In the genomic region with DNA sequence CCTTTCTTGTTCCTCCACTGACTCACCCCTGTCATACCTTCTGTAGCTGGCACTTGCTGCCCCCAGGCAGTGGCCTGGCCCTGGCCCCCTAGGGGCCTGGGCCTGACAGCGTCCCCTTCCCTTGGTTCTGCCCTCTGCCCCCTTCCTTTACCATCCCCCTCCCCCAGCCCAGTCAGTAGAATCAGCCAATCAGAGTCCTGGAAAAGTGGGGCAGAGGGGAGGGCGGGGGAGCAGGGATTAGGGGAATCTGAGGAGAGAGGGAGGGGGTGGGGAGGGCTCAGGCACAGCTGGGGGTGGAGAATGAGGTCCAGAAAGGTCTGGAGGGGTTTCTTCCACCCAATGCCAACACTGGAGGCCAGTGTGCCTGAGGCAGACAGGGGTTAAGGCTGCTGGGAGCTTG, we compare ENCODE assay signal across 11 mouse cellular contexts. TPM values are rescaled to one million over a fixed set of nuclear protein-coding genes. Genes with fewer than 3 reads are reported as not detected.
A peak's percentile ranks its signal among the peaks of the same experiment; 100 is the strongest.
DNase-seq lines count a peak whose midpoint lies in the region; ATAC-seq and TF ChIP-seq lines count a peak whose summit lies in the region.
"Had no signal": no experiment of that assay in that cellular context is flagged by ENCODE, and none has a peak within 500 bp of the region (broad histone marks: within the 10 kb centered on the region; RNA-seq: fewer than 3 reads in every experiment).

No protein-coding gene starts in this region.

- H3K9me3 ChIP-seq in embryonic facial prominence, embryonic 10.5 days: no peaks in the 10 kb centered on the region
- no peaks in the 10 kb centered on the region for H3K9me3 ChIP-seq in limb, embryonic 14.5 days (ENCODE audit: control insufficient read depth, low read length)

- no peak overlapping the region for H3K4me3 ChIP-seq in layer of hippocampus, adult 2 months
- H3K4me3 ChIP-seq in embryonic facial prominence, embryonic 10.5 days: peak overlapping the region; percentile 34
- H3K4me3 ChIP-seq in limb, embryonic 14.5 days (replicated peaks; ENCODE audit: low read length): no peak overlapping the region
- no peak overlapping the region for H3K4me3 ChIP-seq in olfactory bulb, adult 2 months (ENCODE audit: insufficient read depth, low read depth, low read length)

- H3K9ac ChIP-seq in limb, embryonic 14.5 days (ENCODE audit: low read depth, low read length, severe bottlenecking): no peak overlapping the region

- H3K4me1 ChIP-seq in embryonic facial prominence, embryonic 10.5 days: peaks cover 69% of the 10 kb centered on the region
- H3K4me1 ChIP-seq in limb, embryonic 14.5 days (ENCODE audit: control insufficient read depth, insufficient read depth, low read length): peaks cover 13% of the 10 kb centered on the region
- H3K4me1 ChIP-seq in olfactory bulb, adult 2 months (ENCODE audit: control insufficient read depth, insufficient read depth, low read length): peaks cover 34% of the 10 kb centered on the region

- 0% methylated on average over 2 of the region's 2 CpGs for WGBS in embryonic facial prominence, embryonic 10.5 days
- 20% methylated on average over 2 of the region's 2 CpGs for WGBS in limb, embryonic 14.5 days
- 49% methylated on average over 2 of the region's 2 CpGs for WGBS in olfactory bulb, adult 2 months

- no peak for DNase-seq in layer of hippocampus, adult 2 months (ENCODE audit: low spot score in 2 of 2)
- no peak for DNase-seq in layer of hippocampus, adult 8-10 months (ENCODE audit: low spot score in 2 of 2)
- DNase-seq in embryonic facial prominence, embryonic 10.5 days (ENCODE audit: low spot score): peak; percentile 78
- DNase-seq in limb, embryonic 14.5 days (ENCODE audit: low spot score): no peak
- no peak for DNase-seq in left cerebral cortex, postnatal 4 days
- DNase-seq in left cerebral cortex, adult 8-10 months (ENCODE audit: low spot score in 2 of 2): no peak
- no peak for DNase-seq in c-Kit-positive CD71-positive TER-119-positive erythroid progenitor cells, embryonic 14.5 days (ENCODE audit: low spot score)
- DNase-seq: adrenal gland, postnatal 10 days; kidney, postnatal 10 days had no signal

- H3K36me3 ChIP-seq in embryonic facial prominence, embryonic 10.5 days (replicated peaks): no peaks in the 10 kb centered on the region; the same call in 1 of the 2 replicates
- H3K36me3 ChIP-seq in limb, embryonic 14.5 days (ENCODE audit: control insufficient read depth, insufficient read depth, low read length): no peaks in the 10 kb centered on the region

- TF ChIP-seq POLR2A in limb, embryonic 14.5 days (IDR thresholded peaks at IDR 0.05; ENCODE audit: borderline replicate concordance, extremely low read depth, insufficient read depth, insufficient read length): no peak
- TF ChIP-seq POLR2A in olfactory bulb, adult 2 months (IDR thresholded peaks at IDR 0.05; ENCODE audit: insufficient read depth, low read depth, low read length): no peak

- TF ChIP-seq CTCF in layer of hippocampus, adult 2 months (conservative IDR thresholded peaks at IDR 0.05): no peak; the same call in 1 of the 2 replicates
- TF ChIP-seq CTCF in olfactory bulb, adult 2 months (IDR thresholded peaks at IDR 0.05; ENCODE audit: insufficient read depth, low read depth, low read length): no peak

- H3K4me2 ChIP-seq in limb, embryonic 14.5 days (replicated peaks; ENCODE audit: low read depth, low read length, severe bottlenecking): no peak overlapping the region

- peak; percentile 17; the same call in 1 of the 2 replicates for ATAC-seq in limb, embryonic 14.5 days (ENCODE audit: low FRiP score, low read depth)

- intact Hi-C loops in left cerebral cortex, postnatal 4 days (cut with DNase I): no loop called here

- H3K27me3 ChIP-seq in embryonic facial prominence, embryonic 10.5 days (replicated peaks; ENCODE audit: low read depth, poor library complexity, severe bottlenecking): peaks cover 30% of the 10 kb centered on the region
- H3K27me3 ChIP-seq in limb, embryonic 14.5 days (ENCODE audit: control insufficient read depth, insufficient read depth, low read length): peaks cover 2% of the 10 kb centered on the region; the same call in 1 of the 2 replicates

- peak overlapping the region; percentile 63 for H3K27ac ChIP-seq in layer of hippocampus, adult 2 months
- peak overlapping the region; percentile 82 for H3K27ac ChIP-seq in embryonic facial prominence, embryonic 10.5 days (replicated peaks)
- H3K27ac ChIP-seq in limb, embryonic 14.5 days (replicated peaks; ENCODE audit: low read depth, low read length): no peak overlapping the region
- H3K27ac ChIP-seq in olfactory bulb, adult 2 months (ENCODE audit: insufficient read depth, low read depth, low read length): peak overlapping the region; percentile 52

RNA-seq across cellular contexts. Expression of a gene that starts 5.7 kb away (rescaled TPM):
- total RNA-seq in layer of hippocampus, adult 2 months (2021): 10 to 100 TPM; 40.8 to 42.2 TPM
- total RNA-seq in layer of hippocampus, adult 8-10 months (2022): 10 to 100 TPM; 37.9 to 55.5 (median 47.0) TPM
- polyA plus RNA-seq in embryonic facial prominence, embryonic 10.5 days (2016; fragmentation: Nextera tagmentation; extraction: Ambion mirVana): 22.1 and 22.7 TPM in 2 replicates
- 23.4 and 28.8 TPM in 2 replicates for polyA plus RNA-seq in limb, embryonic 14.5 days (2012; rRNA removed)
- 16.4 and 19.1 TPM in 2 replicates for polyA plus RNA-seq in limb, embryonic 14.5 days (2014; fragmentation: Nextera tagmentation; extraction: Ambion mirVana)
- polyA plus RNA-seq in olfactory bulb, adult 2 months (2012; ENCODE audit: insufficient read depth, insufficient read length, low replicate concordance, missing spikeins): not detected in 2 replicates
- total RNA-seq in left cerebral cortex, postnatal 4 days (2021): 10 to 100 TPM; 47.8 to 52.7 TPM
- total RNA-seq in left cerebral cortex, adult 8-10 months (2022): 10 to 100 TPM; 60.6 to 78.6 (median 69.1) TPM

RNA-seq across cellular contexts. Expression of a gene that starts 23.8 kb away (rescaled TPM):
- under 1 TPM; 0.61 to 0.81 TPM for total RNA-seq in layer of hippocampus, adult 2 months (2021)
- total RNA-seq in layer of hippocampus, adult 8-10 months (2022): 1 to 10 TPM in 2 of 4 experiments, under 1 TPM in 2; 0.35 to 9.3 (median 4.4) TPM
- polyA plus RNA-seq in embryonic facial prominence, embryonic 10.5 days (2016; fragmentation: Nextera tagmentation; extraction: Ambion mirVana): 0.16 and 0.29 TPM in 2 replicates
- 0.34 and 0.53 TPM in 2 replicates for polyA plus RNA-seq in limb, embryonic 14.5 days (2012; rRNA removed)
- 0.23 and 0.51 TPM in 2 replicates for polyA plus RNA-seq in limb, embryonic 14.5 days (2014; fragmentation: Nextera tagmentation; extraction: Ambion mirVana)
- not detected in 2 replicates for polyA plus RNA-seq in olfactory bulb, adult 2 months (2012; ENCODE audit: insufficient read depth, insufficient read length, low replicate concordance, missing spikeins)
- under 1 TPM; 0.44 to 0.46 TPM for total RNA-seq in left cerebral cortex, postnatal 4 days (2021)
- 1 to 10 TPM in 2 of 4 experiments, under 1 TPM in 2; 0.76 to 6.8 (median 2.8) TPM for total RNA-seq in left cerebral cortex, adult 8-10 months (2022)
- total RNA-seq: adrenal gland, postnatal 10 days had no signal
- polyA plus RNA-seq: heart, embryonic 16.5 days had no signal

RNA-seq across cellular contexts. Expression of a gene that starts 32.4 kb away (rescaled TPM):
- 1 to 10 TPM; 1.2 to 2.1 TPM for total RNA-seq in layer of hippocampus, adult 2 months (2021)
- total RNA-seq in layer of hippocampus, adult 8-10 months (2022): 1 to 10 TPM; 1.8 to 4.8 (median 2.9) TPM
- polyA plus RNA-seq in embryonic facial prominence, embryonic 10.5 days (2016; fragmentation: Nextera tagmentation; extraction: Ambion mirVana): 29.5 and 29.7 TPM in 2 replicates
- polyA plus RNA-seq in limb, embryonic 14.5 days (2012; rRNA removed): 71.2 and 91.3 TPM in 2 replicates
- polyA plus RNA-seq in limb, embryonic 14.5 days (2014; fragmentation: Nextera tagmentation; extraction: Ambion mirVana): 63.4 and 66.5 TPM in 2 replicates
- not detected in 2 replicates for polyA plus RNA-seq in olfactory bulb, adult 2 months (2012; ENCODE audit: insufficient read depth, insufficient read length, low replicate concordance, missing spikeins)
- total RNA-seq in left cerebral cortex, postnatal 4 days (2021): 1 to 10 TPM; 7.4 to 7.6 TPM
- total RNA-seq in left cerebral cortex, adult 8-10 months (2022): 1 to 10 TPM; 5.7 to 7.2 (median 5.9) TPM
